Comparison of ENCODE assay signal across 17 mouse cellular contexts in the genomic region with DNA sequence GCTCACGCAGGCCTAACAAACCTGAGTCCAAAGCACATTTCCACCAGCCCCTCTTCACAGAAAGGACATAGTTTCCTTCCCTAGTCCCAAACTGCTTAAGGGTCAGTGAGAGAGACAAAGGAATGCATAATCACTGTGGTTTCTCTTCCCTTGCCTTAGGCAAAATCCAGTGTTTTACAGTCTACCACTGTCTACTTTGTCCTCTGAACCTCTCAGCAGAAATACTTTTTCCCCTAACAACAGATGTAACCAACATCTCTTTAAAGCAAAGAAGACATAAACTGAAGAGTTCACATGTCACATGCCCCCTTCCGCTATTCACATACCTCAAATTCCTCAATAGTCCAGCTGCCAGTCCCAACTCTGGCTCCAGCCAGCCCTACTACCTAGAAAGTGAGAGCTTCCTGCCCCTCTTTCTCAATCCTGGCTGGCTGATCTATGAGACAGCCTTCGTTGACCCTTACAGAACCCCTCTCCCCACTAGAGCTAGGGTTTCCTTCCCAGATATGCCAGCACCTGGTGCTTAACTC.
A peak's percentile ranks its signal among the peaks of the same experiment; 100 is the strongest.
DNase-seq lines count a peak whose midpoint lies in the region; ATAC-seq lines count a peak whose summit lies in the region.
"Had no signal": no experiment of that assay in that cellular context is flagged by ENCODE, and none has a peak within 500 bp of the region (broad histone marks: within the 10 kb centered on the region; RNA-seq: fewer than 3 reads in every experiment).

No protein-coding gene starts in this region.

- no peak overlapping the region for H3K4me3 ChIP-seq in kidney, embryonic 16.5 days (ENCODE audit: low read length)
- H3K4me3 ChIP-seq: forebrain, embryonic 15.5 days; liver, embryonic 15.5 days; midbrain, embryonic 13.5 days; myocyte had no signal

- peaks cover 23% of the 10 kb centered on the region for H3K4me1 ChIP-seq in kidney, embryonic 16.5 days (ENCODE audit: insufficient read depth, low read length)

- H3K9me3 ChIP-seq in kidney, embryonic 16.5 days (ENCODE audit: low read length) = no peaks in the 10 kb centered on the region
- H3K9me3 ChIP-seq: forebrain, embryonic 15.5 days; liver, embryonic 15.5 days; midbrain, embryonic 13.5 days had no signal

- H3K9ac ChIP-seq in kidney, embryonic 16.5 days (replicated peaks; ENCODE audit: low read length) = no peak overlapping the region
- H3K9ac ChIP-seq: forebrain, embryonic 15.5 days; liver, embryonic 15.5 days; midbrain, embryonic 13.5 days had no signal

- H3K27me3 ChIP-seq in kidney, embryonic 16.5 days (ENCODE audit: insufficient read depth, low read length) = no peaks in the 10 kb centered on the region
- H3K27me3 ChIP-seq: forebrain, embryonic 15.5 days; liver, embryonic 15.5 days had no signal

- peak overlapping the region; percentile 35; the same call in 1 of the 2 replicates for H3K27ac ChIP-seq in kidney, embryonic 16.5 days (ENCODE audit: low read length)
- H3K27ac ChIP-seq: forebrain, embryonic 15.5 days; liver, embryonic 15.5 days; midbrain, embryonic 13.5 days had no signal

- H3K36me3 ChIP-seq in kidney, embryonic 16.5 days (ENCODE audit: insufficient read depth, low read length) = no peaks in the 10 kb centered on the region
- H3K36me3 ChIP-seq: forebrain, embryonic 15.5 days; liver, embryonic 15.5 days; midbrain, embryonic 13.5 days had no signal

- 50% methylated on average over 3 of the region's 3 CpGs for WGBS in kidney, embryonic 16.5 days

- H3K4me2 ChIP-seq in kidney, embryonic 16.5 days (replicated peaks; ENCODE audit: low read depth, low read length) = no peak overlapping the region
- H3K4me2 ChIP-seq: forebrain, embryonic 15.5 days; liver, embryonic 15.5 days; midbrain, embryonic 13.5 days had no signal

- no peak for DNase-seq in kidney, adult 9 months
- DNase-seq in 3134 (ENCODE audit: extremely low read depth, insufficient read length, low spot score) = peak; percentile 36
- DNase-seq in 3T3-L1 (ENCODE audit: low read depth, low spot score) = peak; percentile 87
- DNase-seq in embryo, embryonic 11 days = peak; percentile 30
- no peak for DNase-seq in urinary bladder, postnatal 36 days (ENCODE audit: low spot score in 2 of 2)
- no peak for DNase-seq in neural tube, embryonic 10.5 days (ENCODE audit: extremely low spot score, low spot score)
- DNase-seq: adrenal gland, postnatal 25 days; cerebellum, adult 2 months; kidney, postnatal 25 days; lung, postnatal 36 days; retina, postnatal 1 day; thymus, adult 18-20 months had no signal

- peak; percentile 43; the same call in 1 of the 2 replicates for ATAC-seq in kidney, embryonic 16.5 days (ENCODE audit: low FRiP score, low TSS enrichment)
- ATAC-seq: forebrain, embryonic 15.5 days; midbrain, embryonic 13.5 days had no signal

Comparison
In these comparisons a context has a peak if more than half of its experiments do, and no peak if none do; other contexts are left out.
1. DNase-seq: peak in 3134 (single experiment), 3T3-L1 (single experiment) and embryo, embryonic 11 days (single experiment); none in kidney, adult 9 months (single experiment), urinary bladder, postnatal 36 days (0 of 2) and neural tube, embryonic 10.5 days (single experiment).